19 mouse cellular contexts compared by ENCODE assay signal in genomic region chr5:91157169-91157568, GRCm38 (mm10). TPM values are rescaled to one million over a fixed set of nuclear protein-coding genes. Genes with fewer than 3 reads are reported as not detected.
DNase-seq lines count a peak whose midpoint lies in the region; ATAC-seq and TF ChIP-seq lines count a peak whose summit lies in the region.
"Had no signal": no experiment of that assay in that cellular context is flagged by ENCODE, and none has a peak within 500 bp of the region (broad histone marks: within the 10 kb centered on the region; RNA-seq: fewer than 3 reads in every experiment).

No protein-coding gene starts in this region.

- no peaks in the 10 kb centered on the region for H3K4me1 ChIP-seq in intestine, embryonic 15.5 days (replicated peaks)
- H3K4me1 ChIP-seq in intestine, postnatal 0 days (replicated peaks; ENCODE audit: control insufficient read depth, insufficient read depth, low read length), result no peaks in the 10 kb centered on the region
- no peaks in the 10 kb centered on the region for H3K4me1 ChIP-seq in forebrain, embryonic 13.5 days
- H3K4me1 ChIP-seq: embryonic facial prominence, embryonic 13.5 days; embryonic facial prominence, embryonic 15.5 days had no signal

- DNase-seq in kidney, postnatal 4 days, result no peak
- DNase-seq in testis, postnatal 10 days (ENCODE audit: low spot score), result no peak
- DNase-seq in T-cell, adult 2 months (ENCODE audit: low spot score), result no peak
- DNase-seq: adrenal gland, adult 8-10 months; cerebellum, adult 11-12 months; cerebellum, adult 2 months; cerebellum, adult 9-10 months; cerebellum, postnatal 25 days; embryo, embryonic 11 days had no signal

- no peaks in the 10 kb centered on the region for H3K27me3 ChIP-seq in intestine, embryonic 15.5 days (replicated peaks)
- H3K27me3 ChIP-seq in intestine, postnatal 0 days (replicated peaks; ENCODE audit: control insufficient read depth, insufficient read depth, low read length), result no peaks in the 10 kb centered on the region
- H3K27me3 ChIP-seq in myocyte (ENCODE audit: control insufficient read depth, insufficient read depth, insufficient read length), result no peaks in the 10 kb centered on the region
- no peaks in the 10 kb centered on the region for H3K27me3 ChIP-seq in forebrain, embryonic 13.5 days
- H3K27me3 ChIP-seq: embryonic facial prominence, embryonic 13.5 days; embryonic facial prominence, embryonic 15.5 days had no signal

- no peak overlapping the region for H3K9ac ChIP-seq in intestine, embryonic 15.5 days
- H3K9ac ChIP-seq in intestine, postnatal 0 days (ENCODE audit: low read depth, low read length), result no peak overlapping the region
- no peak overlapping the region for H3K9ac ChIP-seq in forebrain, embryonic 13.5 days
- H3K9ac ChIP-seq: embryonic facial prominence, embryonic 13.5 days; embryonic facial prominence, embryonic 15.5 days had no signal

- no peak for TF ChIP-seq CTCF in intestine, postnatal 0 days (IDR thresholded peaks at IDR 0.05; ENCODE audit: low read depth)

- ATAC-seq in intestine, embryonic 15.5 days, result peak; percentile 89; the same call in 1 of the 2 replicates
- peak; percentile 90 for ATAC-seq in intestine, postnatal 0 days
- no peak for ATAC-seq in forebrain, embryonic 13.5 days
- ATAC-seq: activated CD4-positive, CD25-positive, alpha-beta regulatory T cell, adult 4 months; forebrain, embryonic 14.5 days; forebrain, embryonic 16.5 days had no signal

- H3K79me2 ChIP-seq in myocyte (ENCODE audit: control insufficient read depth, insufficient read depth), result no peaks in the 10 kb centered on the region

- no peak overlapping the region for H3K27ac ChIP-seq in intestine, embryonic 15.5 days
- peak overlapping the region; percentile 70 for H3K27ac ChIP-seq in intestine, postnatal 0 days (ENCODE audit: low read depth, low read length)
- no peak overlapping the region for H3K27ac ChIP-seq in forebrain, embryonic 13.5 days
- H3K27ac ChIP-seq: embryonic facial prominence, embryonic 13.5 days; embryonic facial prominence, embryonic 15.5 days had no signal

- no peak overlapping the region for H3K4me2 ChIP-seq in intestine, embryonic 15.5 days (replicated peaks)
- H3K4me2 ChIP-seq in intestine, postnatal 0 days (replicated peaks; ENCODE audit: low read depth), result peak overlapping the region; percentile 27; the same call in 1 of the 2 replicates
- H3K4me2 ChIP-seq in myocyte (ENCODE audit: low read depth), result peak overlapping the region; percentile 78
- H3K4me2 ChIP-seq in forebrain, embryonic 13.5 days, result no peak overlapping the region
- H3K4me2 ChIP-seq: embryonic facial prominence, embryonic 13.5 days; embryonic facial prominence, embryonic 15.5 days had no signal

- no peaks in the 10 kb centered on the region for H3K9me3 ChIP-seq in intestine, embryonic 15.5 days
- H3K9me3 ChIP-seq in intestine, postnatal 0 days (ENCODE audit: control insufficient read depth), result no peaks in the 10 kb centered on the region
- H3K9me3 ChIP-seq in forebrain, embryonic 13.5 days (replicated peaks), result no peaks in the 10 kb centered on the region; the same call in 1 of the 2 replicates
- H3K9me3 ChIP-seq: embryonic facial prominence, embryonic 13.5 days; embryonic facial prominence, embryonic 15.5 days had no signal

- no peaks in the 10 kb centered on the region for H3K36me3 ChIP-seq in intestine, embryonic 15.5 days
- no peaks in the 10 kb centered on the region for H3K36me3 ChIP-seq in intestine, postnatal 0 days (ENCODE audit: control insufficient read depth, insufficient read depth)
- no peaks in the 10 kb centered on the region for H3K36me3 ChIP-seq in myocyte (ENCODE audit: control insufficient read depth, insufficient read depth)
- no peaks in the 10 kb centered on the region for H3K36me3 ChIP-seq in forebrain, embryonic 13.5 days (ENCODE audit: poor library complexity, severe bottlenecking)
- H3K36me3 ChIP-seq: embryonic facial prominence, embryonic 13.5 days; embryonic facial prominence, embryonic 15.5 days had no signal

- whole genome bisulfite sequencing in intestine, embryonic 15.5 days, result 23% methylated on average over 3 of the region's 3 CpGs
- 26% methylated on average over 3 of the region's 3 CpGs for WGBS in intestine, postnatal 0 days
- WGBS in forebrain, embryonic 13.5 days, result 63% methylated on average over 3 of the region's 3 CpGs

- H3K4me3 ChIP-seq in intestine, embryonic 15.5 days (replicated peaks), result no peak overlapping the region
- H3K4me3 ChIP-seq in intestine, postnatal 0 days (ENCODE audit: low read depth, low read length), result no peak overlapping the region
- no peak overlapping the region for H3K4me3 ChIP-seq in myocyte
- no peak overlapping the region for H3K4me3 ChIP-seq in forebrain, embryonic 13.5 days
- H3K4me3 ChIP-seq: embryonic facial prominence, embryonic 13.5 days; embryonic facial prominence, embryonic 15.5 days had no signal

- TF ChIP-seq POLR2A in myocyte (IDR thresholded peaks at IDR 0.05; ENCODE audit: insufficient read length, low read depth), result no peak

- no peak overlapping the region for H3ac ChIP-seq in myocyte (ENCODE audit: control insufficient read depth, insufficient read length)

TF ChIP-seq in myocyte, 11 proteins besides CTCF, POLR2A, EP300 and RAD21:
- TF ChIP-seq TCF3 (IDR thresholded peaks at IDR 0.05; ENCODE audit: insufficient read length, low read depth) (no peak), MYOG (IDR thresholded peaks at IDR 0.05; ENCODE audit: control insufficient read depth in 1 of 3, insufficient read depth in 1 of 3, insufficient read length in 2 of 3, low read depth in 2 of 3) (no peak), CEBPB (IDR thresholded peaks at IDR 0.05; ENCODE audit: insufficient read depth, poor library complexity, severe bottlenecking) (no peak), SRF (IDR thresholded peaks at IDR 0.05; ENCODE audit: control insufficient read depth, insufficient read length, low read depth) (no peak), MYOD1 (IDR thresholded peaks at IDR 0.05; ENCODE audit: control insufficient read depth in 1 of 3, insufficient read length in 2 of 3, low read depth in 2 of 3) (no peak), MAX (IDR thresholded peaks at IDR 0.05; ENCODE audit: low read depth) (no peak), E2F4 (IDR thresholded peaks at IDR 0.05; ENCODE audit: insufficient read depth) (no peak), REST (IDR thresholded peaks at IDR 0.05; ENCODE audit: insufficient read depth, insufficient read length) (no peak), POLR2AphosphoS2 (IDR thresholded peaks at IDR 0.05; ENCODE audit: insufficient read length, low read depth) (no peak), TCF12 (IDR thresholded peaks at IDR 0.05; ENCODE audit: insufficient read depth, poor library complexity, severe bottlenecking) (no peak), USF1 (IDR thresholded peaks at IDR 0.05; ENCODE audit: low read depth) (no peak)

RNA-seq across cellular contexts. Expression of gene Areg, which starts 17.8 kb away (rescaled TPM):
- polyA plus RNA-seq in intestine, embryonic 15.5 days (2015; fragmentation: Nextera tagmentation; extraction: Ambion mirVana), result 5.4 and 5.9 TPM in 2 replicates
- polyA plus RNA-seq in intestine, postnatal 0 days (2015; fragmentation: Nextera tagmentation; extraction: Ambion mirVana), result 7.5 and 18.0 TPM in 2 replicates
- polyA plus RNA-seq in myocyte (2012; fragmentation: generic; extraction: Trizol), result 21.9 TPM
- polyA plus RNA-seq in forebrain, embryonic 13.5 days (2015; fragmentation: Nextera tagmentation; extraction: Ambion mirVana), result not detected in 2 replicates
- polyA plus RNA-seq: embryonic facial prominence, embryonic 11.5 days; forebrain, embryonic 14.5 days; forebrain, embryonic 16.5 days had no signal

Comparison
In these comparisons a context has a peak if more than half of its experiments do, and no peak if none do; other contexts are left out.
1. H3K4me2 ChIP-seq: peak in intestine, postnatal 0 days (single experiment) and myocyte (single experiment); none in intestine, embryonic 15.5 days (single experiment) and forebrain, embryonic 13.5 days (single experiment).